Mouse (Mus musculus) hindbrain, postnatal 0 days (tissue): ENCODE data around the gene Parp4. TPM values are rescaled to one million over a fixed set of nuclear protein-coding genes. Genes with fewer than 3 reads are reported as not detected.
A peak's percentile ranks its signal among the peaks of the same experiment; 100 is the strongest.

ENCODE experiments used
- ATAC-seq: fragments of 200-750 bp; cut with Nextera tagmentation; 2 replicates; pipeline ENCODE4 v1.8.0; 2017; ENCODE audit warnings: mild to moderate bottlenecking, moderate TSS enrichment, moderate library complexity
- DNase-seq: peaks from one replicate; pipeline ENCODE4 v3.0.0-alpha.2; 2015; ENCODE audit warnings: low spot score
- H3K27ac ChIP-seq: fragments of 300-500 bp; sonication (generic); 2 replicates; pipeline ENCODE4 v1.5.1; 2014; ENCODE audit warnings: mild to moderate bottlenecking
- H3K27me3 ChIP-seq: fragments of 300-500 bp; sonication (generic); 2 replicates; pipeline ENCODE4 v1.6.1; 2014; ENCODE audit warnings: low read length, mixed read lengths; ENCODE audit not compliant: insufficient read depth
- H3K36me3 ChIP-seq: fragments of 300-500 bp; sonication (generic); 2 replicates; pipeline ENCODE4 v1.6.1; 2014; ENCODE audit warnings: low read length, mixed read lengths; ENCODE audit not compliant: insufficient read depth
- H3K4me1 ChIP-seq: fragments of 300-500 bp; sonication (generic); 2 replicates; pipeline ENCODE4 v1.6.1; 2014; ENCODE audit warnings: antibody characterized with exemption, low read length, mixed read lengths; ENCODE audit not compliant: insufficient read depth
- H3K4me2 ChIP-seq: fragments of 300-500 bp; sonication (generic); 2 replicates; pipeline ENCODE4 v1.6.1; 2014; ENCODE audit warnings: low read depth, mild to moderate bottlenecking, low read length, moderate library complexity, mixed read lengths
- H3K4me3 ChIP-seq: fragments of 300-500 bp; sonication (generic); 2 replicates; pipeline ENCODE4 v1.5.1; 2014; ENCODE audit warnings: low read length
- H3K9ac ChIP-seq: fragments of 300-500 bp; sonication (generic); replicated peaks from 2 replicates; pipeline ENCODE4 v1.6.1; 2014; ENCODE audit warnings: mild to moderate bottlenecking, low read length, moderate library complexity, mixed read lengths
- H3K9me3 ChIP-seq: fragments of 300-500 bp; sonication (generic); 2 replicates; pipeline ENCODE4 v1.6.1; 2016; ENCODE audit warnings: low read length, mixed read lengths
- CTCF ChIP-seq: IDR thresholded peaks from 2 replicates; pipeline ENCODE4 v1.5.1; 2016; ENCODE audit warnings: antibody characterized with exemption, control low read depth, low read depth
- WGBS: fragments of 180-500 bp; shearing (Covaris S2); extraction: QIAGEN DNeasy Blood & Tissue Kit; methylation state at CpG from one replicate; pipeline ENCODE4 v1.1.7; 2014; 5-methylcytosine and 5-hydroxymethylcytosine counted together
- polyA plus RNA-seq: library from polyadenylated mRNA; unstranded; fragments of >200 nt; fragmentation: Nextera tagmentation; extraction: Ambion mirVana; gene quantifications from 2 replicates; pipeline ENCODE4 v1.2.1, GENCODE M21; 2015
- total RNA-seq: library from RNA; depleted of rRNA; stranded (reverse); fragments of >200 nt; gene quantifications from 2 replicates; pipeline ENCODE4 v1.2.3, GENCODE M21; 2014; rRNA removed

The Parp4 gene
- total RNA-seq, result 0.78 and 1.5 TPM in 2 replicates
- 1.6 and 1.8 TPM in 2 replicates for polyA plus RNA-seq

GRCm38 (mm10) chr14:56575416-56575815 is at the start of gene Parp4, which contains the start of gene Cenpj:
Gene Parp4 (plus strand): TSS chr14:56575619.
Gene Cenpj (minus strand): TSS chr14:56575425.
- ATAC-seq (no peak), DNase-seq (peak; percentile 53)
- 1% methylated on average over 24 of the region's 24 CpGs for WGBS
- Histone ChIP-seq H3K9me3 (no peaks in the 10 kb centered on the region), H3K27ac (no peak within 1 kb of the TSS), H3K4me2 (peak within 1 kb of the TSS; percentile 74), H3K27me3 (no peaks in the 10 kb centered on the region), H3K4me1 (no peaks in the 10 kb centered on the region), H3K4me3 (peak within 1 kb of the TSS; percentile 52), H3K36me3 (no peaks in the 10 kb centered on the region), H3K9ac (peak within 1 kb of the TSS; percentile 49; the same call in 1 of the 2 replicates)
- no peak for TF ChIP-seq CTCF

- no peaks in the 10 kb centered on the region for H3K4me1 ChIP-seq
- no peaks in the 10 kb centered on the region for H3K9me3 ChIP-seq
- no peak overlapping the region for H3K4me3 ChIP-seq
- no peak for TF ChIP-seq CTCF
- H3K4me2 ChIP-seq, result no peak overlapping the region
- no peak overlapping the region for H3K27ac ChIP-seq
- DNase-seq (no peak), ATAC-seq (no peak)
- H3K36me3 ChIP-seq, result peaks cover 15% of the 10 kb centered on the region
- H3K9ac ChIP-seq, result no peak overlapping the region
- WGBS, result 72% methylated on average over 2 of the region's 2 CpGs
- H3K27me3 ChIP-seq, result no peaks in the 10 kb centered on the region
Measured at GRCm38 (mm10) chr14:56530788-56531187, 44.6 kb upstream of the Parp4 start.

GRCm38 (mm10) chr14:56544946-56545345 is 30.5 kb upstream of the Parp4 start:
- DNase-seq (no peak), ATAC-seq (no peak)
- Histone ChIP-seq H3K36me3 (no peaks in the 10 kb centered on the region), H3K4me1 (no peaks in the 10 kb centered on the region), H3K27ac (no peak overlapping the region), H3K4me3 (no peak overlapping the region), H3K9me3 (no peaks in the 10 kb centered on the region), H3K4me2 (no peak overlapping the region), H3K9ac (no peak overlapping the region), H3K27me3 (no peaks in the 10 kb centered on the region)
- WGBS, result 68% methylated on average over 1 of the region's 1 CpGs
- TF ChIP-seq CTCF, result no peak

GRCm38 (mm10) chr14:56545491-56545890 is 29.9 kb upstream of the Parp4 start:
- ATAC-seq (no peak), DNase-seq (no peak)
- H3K4me1 ChIP-seq, result no peaks in the 10 kb centered on the region
- no peak overlapping the region for H3K4me3 ChIP-seq
- H3K9ac ChIP-seq, result no peak overlapping the region
- no peaks in the 10 kb centered on the region for H3K27me3 ChIP-seq
- H3K9me3 ChIP-seq, result no peaks in the 10 kb centered on the region
- H3K36me3 ChIP-seq, result no peaks in the 10 kb centered on the region
- TF ChIP-seq CTCF, result no peak
- H3K4me2 ChIP-seq, result no peak overlapping the region
- no peak overlapping the region for H3K27ac ChIP-seq
- 94% methylated on average over 4 of the region's 4 CpGs for WGBS

- Histone ChIP-seq H3K36me3 (no peaks in the 10 kb centered on the region; the same call in 1 of the 2 replicates), H3K9ac (no peak overlapping the region), H3K27me3 (no peaks in the 10 kb centered on the region), H3K4me1 (no peaks in the 10 kb centered on the region), H3K9me3 (no peaks in the 10 kb centered on the region), H3K27ac (no peak overlapping the region), H3K4me2 (no peak overlapping the region), H3K4me3 (no peak overlapping the region)
- ATAC-seq (no peak), DNase-seq (no peak)
- 80% methylated on average over 4 of the region's 4 CpGs for WGBS
- TF ChIP-seq CTCF, result no peak
Measured at GRCm38 (mm10) chr14:56550960-56551359, 24.5 kb upstream of the Parp4 start.

GRCm38 (mm10) chr14:56552924-56553323 is 22.5 kb upstream of the Parp4 start:
- Histone ChIP-seq H3K27ac (no peak overlapping the region), H3K9me3 (no peaks in the 10 kb centered on the region), H3K4me2 (no peak overlapping the region), H3K27me3 (no peaks in the 10 kb centered on the region), H3K36me3 (no peaks in the 10 kb centered on the region; the same call in 1 of the 2 replicates), H3K4me1 (no peaks in the 10 kb centered on the region), H3K9ac (no peak overlapping the region), H3K4me3 (no peak overlapping the region)
- no peak for DNase-seq
- no peak for ATAC-seq
- WGBS, result 88% methylated on average over 6 of the region's 6 CpGs
- no peak for TF ChIP-seq CTCF

- H3K36me3 ChIP-seq, result no peaks in the 10 kb centered on the region; the same call in 1 of the 2 replicates
- ATAC-seq (no peak), DNase-seq (peak; percentile 5)
- WGBS, result 89% methylated on average over 7 of the region's 7 CpGs
- no peaks in the 10 kb centered on the region for H3K27me3 ChIP-seq
- H3K4me3 ChIP-seq, result no peak overlapping the region
- no peak overlapping the region for H3K9ac ChIP-seq
- H3K4me1 ChIP-seq, result no peaks in the 10 kb centered on the region
- H3K9me3 ChIP-seq, result no peaks in the 10 kb centered on the region
- no peak overlapping the region for H3K4me2 ChIP-seq
- no peak for TF ChIP-seq CTCF
- H3K27ac ChIP-seq, result no peak overlapping the region
Measured at GRCm38 (mm10) chr14:56553331-56553730, 22.1 kb upstream of the Parp4 start.
